Mouse (Mus musculus) embryo, embryonic 9.5 days (tissue): ENCODE measurements at regions not wholly inside any gene's neighbourhood (a gene's known extent, or its start where the extent isn't known, plus 50 kb on each side); places are given as distances from the start of the nearest gene placed in this dataset.

Experiments used
- DNase-seq: peaks from one replicate; pipeline ENCODE4 v3.0.0-alpha.2; 2017; ENCODE audit errors: extremely low spot score

- no peak for DNase-seq
These were observed 882.8 kb downstream of the Tecrl start for GRCm38 (mm10) chr5:82472146-82472545.

GRCm38 (mm10) chr5:82464272-82464671 is 890.7 kb downstream of the Tecrl start:
- no peak for DNase-seq

GRCm38 (mm10) chr5:82441288-82441687 is 913.7 kb downstream of the Tecrl start:
- no peak for DNase-seq

- DNase-seq: no peak
These were observed 914.9 kb downstream of the Tecrl start for GRCm38 (mm10) chr5:82440126-82440525.

GRCm38 (mm10) chr5:82420396-82420795 is 934.6 kb downstream of the Tecrl start:
- no peak for DNase-seq

- DNase-seq: no peak
These were observed 958.3 kb downstream of the Tecrl start for GRCm38 (mm10) chr5:82396632-82397234.

GRCm38 (mm10) chr5:82361624-82362023 is 993.4 kb downstream of the Tecrl start:
- DNase-seq: no peak

- no peak for DNase-seq
These were observed 998.7 kb downstream of the Tecrl start for GRCm38 (mm10) chr5:82356336-82356735.

GRCm38 (mm10) chr5:82351089-82351488 is 1003.9 kb downstream of the Tecrl start:
- no peak for DNase-seq

- DNase-seq: peak; percentile 67
These were observed 1008.3 kb downstream of the Tecrl start for GRCm38 (mm10) chr5:82346672-82347071.

- DNase-seq: no peak
These were observed 1030.6 kb downstream of the Tecrl start for GRCm38 (mm10) chr5:82324354-82324753.

- DNase-seq: no peak
These were observed 1035.2 kb downstream of the Tecrl start for GRCm38 (mm10) chr5:82319709-82320333.

GRCm38 (mm10) chr5:82312054-82312453 is 1042.9 kb downstream of the Tecrl start:
- no peak for DNase-seq

GRCm38 (mm10) chr5:82288069-82288845 is 1066.7 kb downstream of the Tecrl start:
- DNase-seq: no peak

GRCm38 (mm10) chr5:82253356-82254104 is 1101.5 kb downstream of the Tecrl start:
- DNase-seq: no peak

- DNase-seq: no peak
These were observed 1128.7 kb downstream of the Tecrl start for GRCm38 (mm10) chr5:82226329-82226728.

GRCm38 (mm10) chr5:82223622-82224021 is 1131.4 kb downstream of the Tecrl start:
- DNase-seq: no peak

- DNase-seq: no peak
These were observed 1151.4 kb downstream of the Tecrl start for GRCm38 (mm10) chr5:82203606-82204005.
